Mouse (Mus musculus): ENCODE measurements around the gene Josd2.

Gene Josd2

GRCm38 (mm10) chr7:44497361-44498055 is 29.7 kb downstream of the Josd2 start:
- DNase-seq (ENCODE audit: low spot score in 2 of 2): no peak

GRCm38 (mm10) chr7:44498922-44499321 is 31.1 kb downstream of the Josd2 start:
- no peak for DNase-seq (ENCODE audit: low spot score in 2 of 2)

- DNase-seq (ENCODE audit: low spot score in 2 of 2): no peak
Observed at GRCm38 (mm10) chr7:44500046-44500445, 32.3 kb downstream of the Josd2 start.

GRCm38 (mm10) chr7:44501563-44502115 is 33.9 kb downstream of the Josd2 start:
- peak in 1 of 2 experiments; percentile 67 for DNase-seq (ENCODE audit: low spot score in 2 of 2)

- no peak for DNase-seq (ENCODE audit: low spot score in 2 of 2)
Observed at GRCm38 (mm10) chr7:44507491-44507890, 39.7 kb downstream of the Josd2 start.

GRCm38 (mm10) chr7:44519240-44519913 is 51.6 kb downstream of the Josd2 start:
- no peak for DNase-seq (ENCODE audit: low spot score in 2 of 2)

- no peak for DNase-seq (ENCODE audit: low spot score in 2 of 2)
Observed at GRCm38 (mm10) chr7:44520990-44521389, 53.2 kb downstream of the Josd2 start.
